Mouse (Mus musculus): ENCODE data around the gene Prss16. TPM values are rescaled to one million over a fixed set of nuclear protein-coding genes. Genes with fewer than 3 reads are reported as not detected.

The Prss16 gene
- polyA plus RNA-seq, 1 experiment from 2014 or later: 0.94 TPM

DNA sequence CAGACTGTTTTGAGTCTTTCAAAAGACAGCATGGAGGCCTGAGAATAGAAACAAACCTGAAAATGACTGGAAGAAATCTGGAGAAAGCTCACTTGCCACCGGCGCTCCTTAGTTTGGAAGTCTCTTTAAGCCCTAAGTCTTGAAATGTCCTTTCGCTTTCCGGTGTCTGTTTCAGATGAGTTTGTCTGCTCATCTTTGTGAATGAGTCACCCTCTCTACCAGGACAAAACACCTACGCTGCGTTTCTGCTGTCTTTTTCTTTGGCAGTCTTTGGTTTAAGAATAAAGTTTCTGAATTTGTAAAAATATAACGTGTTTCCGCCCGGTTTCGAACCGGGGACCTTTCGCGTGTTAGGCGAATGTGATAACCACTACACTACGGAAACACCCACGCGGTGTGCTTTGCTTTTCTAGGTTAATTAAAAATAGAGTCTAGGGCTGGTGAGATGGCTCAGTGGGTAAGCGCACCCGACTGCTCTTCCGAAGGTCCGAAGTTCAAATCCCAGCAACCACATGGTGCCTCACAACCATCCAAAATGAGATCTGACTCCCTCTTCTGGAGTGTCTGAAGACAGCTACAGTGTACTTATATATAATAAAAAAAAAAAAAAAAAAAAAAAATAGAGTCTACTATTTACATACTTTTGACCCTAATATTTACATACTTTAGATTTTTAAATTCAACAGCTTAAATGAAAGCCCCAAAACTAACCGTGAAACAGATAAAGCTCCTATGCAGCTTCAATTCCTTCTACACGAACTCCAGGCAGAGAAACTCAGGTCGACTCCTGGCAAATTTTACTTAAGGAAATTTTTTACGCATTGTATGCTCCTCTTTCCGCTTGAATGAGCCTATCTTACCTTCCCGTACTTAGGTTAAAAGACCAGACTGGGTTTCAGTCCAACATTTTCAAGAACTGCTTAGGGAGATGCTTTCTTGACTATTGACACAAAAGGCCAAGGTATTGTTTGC is 6.2 kb upstream of the Prss16 start:
- Histone ChIP-seq H3K4me3 (replicated peaks) (peak overlapping the region; percentile 7; the same call in 1 of the 2 replicates), H3K27ac (no peak overlapping the region), H3K9ac (no peak overlapping the region), H3K4me2 (peak overlapping the region; percentile 42), H3K4me1 (0 out of 2 replicates have a peak, but pooled peaks cover 7% of the 10 kb centered on the region), H3K27me3 (replicated peaks) (peaks cover 27% of the 10 kb centered on the region), H3K9me3 (no peaks in the 10 kb centered on the region), H3K36me3 (no peaks in the 10 kb centered on the region)
- 16% methylated on average over 27 of the region's 27 CpGs for WGBS
- ATAC-seq (ENCODE audit: insufficient read depth, low FRiP score, low read depth): peak; percentile 84

DNA sequence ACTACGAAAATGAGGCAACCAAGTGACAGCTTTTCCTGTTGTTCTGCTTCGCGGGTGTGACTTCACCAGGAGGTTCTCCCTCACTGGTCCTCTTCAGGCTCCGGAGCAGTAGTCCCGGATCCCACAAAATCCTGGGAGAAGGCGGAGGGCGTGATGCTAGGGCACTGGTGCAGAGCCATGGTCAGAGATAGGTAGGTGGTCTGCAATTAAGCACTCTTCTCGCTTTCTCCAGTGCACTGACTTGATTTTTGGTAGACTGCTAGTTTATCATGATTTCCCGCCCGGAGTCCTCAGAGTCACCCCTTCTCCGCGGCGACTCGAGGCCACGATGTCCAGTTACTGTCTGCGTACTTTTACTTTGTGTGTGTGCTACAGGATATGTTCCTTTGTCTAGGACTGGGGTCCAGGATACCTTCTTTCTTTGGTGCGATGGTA is 4.9 kb upstream of the Prss16 start:
- Histone ChIP-seq H3K9me3 (no peaks in the 10 kb centered on the region), H3K4me3 (replicated peaks) (peak overlapping the region; percentile 15; the same call in 1 of the 2 replicates), H3K27me3 (replicated peaks) (peaks cover 35% of the 10 kb centered on the region), H3K27ac (no peak overlapping the region), H3K4me2 (peak overlapping the region; percentile 42), H3K36me3 (no peaks in the 10 kb centered on the region), H3K9ac (no peak overlapping the region), H3K4me1 (0 out of 2 replicates have a peak, but pooled peaks cover 7% of the 10 kb centered on the region)
- WGBS: 14% methylated on average over 17 of the region's 17 CpGs
- ATAC-seq (ENCODE audit: insufficient read depth, low FRiP score, low read depth): no peak

DNA sequence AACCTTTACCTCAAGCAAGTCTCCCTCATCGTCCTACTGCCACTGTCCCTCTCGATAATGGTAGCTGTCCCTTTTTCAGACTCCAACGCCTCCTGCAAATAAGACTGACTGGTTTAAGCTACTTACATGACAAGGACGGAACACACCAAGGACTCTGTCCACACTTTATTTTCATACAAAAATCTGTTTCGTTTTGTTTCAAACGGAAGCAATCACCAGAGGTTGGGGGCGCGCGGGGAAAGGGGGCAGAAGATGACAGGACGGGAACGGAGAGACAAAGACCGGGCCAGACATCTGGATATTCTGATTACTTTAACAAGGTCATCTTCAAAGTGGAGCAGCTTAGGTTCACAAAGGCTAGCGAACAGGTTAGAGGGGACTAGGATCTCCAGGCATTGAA is 4.2 kb upstream of the Prss16 start:
- H3K36me3 ChIP-seq: no peaks in the 10 kb centered on the region
- H3K4me1 ChIP-seq: 0 out of 2 replicates have a peak, but pooled peaks cover 7% of the 10 kb centered on the region
- WGBS: 18% methylated on average over 13 of the region's 13 CpGs
- 0 out of 2 replicates have a peak overlapping the region, but pooled peaks have one; percentile 15 for H3K4me3 ChIP-seq (replicated peaks)
- peak overlapping the region; percentile 42; the same call in 1 of the 2 replicates for H3K4me2 ChIP-seq
- H3K9me3 ChIP-seq: no peaks in the 10 kb centered on the region
- ATAC-seq (ENCODE audit: insufficient read depth, low FRiP score, low read depth): no peak
- H3K27ac ChIP-seq: no peak overlapping the region
- H3K9ac ChIP-seq: no peak overlapping the region
- H3K27me3 ChIP-seq (replicated peaks): peaks cover 42% of the 10 kb centered on the region

DNA sequence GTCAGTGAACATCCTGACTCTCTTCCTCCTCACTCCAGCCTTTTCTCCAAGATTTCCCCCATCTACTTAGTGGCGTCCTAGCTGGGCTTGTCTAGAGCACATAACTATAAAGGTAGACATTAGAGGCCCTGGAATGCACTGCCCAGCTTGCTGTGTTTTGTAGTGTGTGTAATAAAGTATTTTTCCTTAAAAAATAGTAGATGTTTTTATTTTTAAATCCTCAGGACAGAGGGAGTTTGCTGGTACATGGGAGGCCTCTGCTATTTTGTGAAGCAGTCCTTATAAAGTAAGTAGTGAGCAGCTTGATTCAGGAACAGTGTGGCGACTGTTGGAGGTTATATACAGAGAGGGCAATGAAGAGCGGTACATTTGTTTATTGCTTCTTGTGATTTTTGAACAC is 835 bp downstream of the Prss16 start:
- Histone ChIP-seq H3K27ac (no peak overlapping the region), H3K4me2 (no peak overlapping the region), H3K9ac (no peak overlapping the region), H3K4me1 (peaks cover 9% of the 10 kb centered on the region), H3K9me3 (no peaks in the 10 kb centered on the region), H3K4me3 (replicated peaks) (no peak overlapping the region), H3K36me3 (no peaks in the 10 kb centered on the region), H3K27me3 (replicated peaks) (peaks cover 81% of the 10 kb centered on the region)
- ATAC-seq (ENCODE audit: insufficient read depth, low FRiP score, low read depth): no peak
- WGBS: 83% methylated on average over 3 of the region's 3 CpGs

- WGBS: 49% methylated on average over 7 of the region's 7 CpGs
- Histone ChIP-seq H3K27me3 (replicated peaks) (peaks cover 87% of the 10 kb centered on the region), H3K4me2 (no peak overlapping the region), H3K36me3 (no peaks in the 10 kb centered on the region), H3K9ac (no peak overlapping the region), H3K9me3 (no peaks in the 10 kb centered on the region), H3K27ac (no peak overlapping the region), H3K4me1 (peaks cover 9% of the 10 kb centered on the region), H3K4me3 (replicated peaks) (0 out of 2 replicates have a peak overlapping the region, but pooled peaks have one; percentile 1)
- no peak for ATAC-seq (ENCODE audit: insufficient read depth, low FRiP score, low read depth)
These were observed 1.7 kb downstream of the Prss16 start for GRCm38 (mm10) chr13:22007872-22008271.

DNA sequence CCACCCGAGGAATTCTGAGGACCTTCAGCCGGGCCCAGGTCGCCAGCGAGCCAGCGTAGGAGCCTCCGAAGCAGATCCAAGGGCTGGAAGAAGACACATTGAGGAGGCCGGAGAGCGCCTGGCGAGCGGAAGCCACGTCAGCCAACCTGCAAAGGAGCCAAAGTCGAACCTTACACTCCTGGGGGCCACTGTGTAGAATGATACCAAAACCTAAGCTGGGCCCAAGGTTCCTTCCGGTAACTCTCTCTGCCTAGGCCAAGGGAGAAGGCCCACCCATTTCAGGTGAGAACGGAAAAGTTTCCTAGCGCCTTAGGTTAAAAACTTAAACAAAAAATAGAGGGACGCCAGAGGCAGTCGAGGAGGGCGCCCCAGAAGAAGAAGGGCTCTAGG is 2.4 kb downstream of the Prss16 start:
- H3K36me3 ChIP-seq: no peaks in the 10 kb centered on the region

DNA sequence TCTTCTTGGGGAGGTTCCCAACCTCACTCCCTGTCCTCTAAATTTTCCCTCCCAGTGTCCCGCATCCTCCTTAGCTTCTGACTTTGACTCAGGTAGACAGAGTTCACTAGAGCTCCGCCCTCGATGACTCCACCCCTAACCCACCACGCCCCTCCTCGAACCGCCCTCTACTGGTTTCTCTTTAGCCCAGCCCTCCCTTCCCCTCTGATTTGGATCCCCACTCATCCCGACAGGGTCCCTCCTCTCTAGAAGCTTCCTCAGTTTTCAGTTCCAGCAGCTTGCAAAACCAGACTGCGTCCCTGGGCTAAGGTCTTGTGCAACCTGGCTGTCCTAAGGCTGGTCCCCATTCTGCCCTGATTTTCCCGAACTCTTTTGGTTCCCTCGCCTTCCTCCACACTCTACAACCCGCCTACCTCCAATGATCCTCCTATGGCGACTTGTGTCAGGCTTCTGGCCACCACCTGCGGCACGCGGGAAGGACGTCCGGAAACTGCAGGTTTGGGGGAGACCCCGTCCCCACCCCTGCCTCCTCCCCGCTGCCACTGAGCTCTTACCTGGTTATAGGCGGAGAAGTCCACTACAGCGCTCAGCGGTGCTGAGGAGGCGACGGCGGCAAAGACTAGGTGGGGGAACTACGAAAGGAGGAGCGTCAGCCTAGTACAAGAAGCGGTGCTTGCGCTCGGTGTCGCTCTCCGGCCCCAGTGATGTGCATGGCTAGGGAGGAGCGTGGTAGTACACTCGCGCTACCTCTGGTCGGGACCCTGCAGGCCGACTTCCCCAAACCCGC is 3.0 kb downstream of the Prss16 start:
- peak; percentile 94 for ATAC-seq (ENCODE audit: insufficient read depth, low FRiP score, low read depth)
- no peak overlapping the region for H3K27ac ChIP-seq
- peak overlapping the region; percentile 34; the same call in 1 of the 2 replicates for H3K9ac ChIP-seq
- peaks cover 9% of the 10 kb centered on the region for H3K4me1 ChIP-seq
- WGBS: under 1% methylated on average over 38 of the region's 38 CpGs
- H3K4me2 ChIP-seq: peak overlapping the region; percentile 96
- peaks cover 85% of the 10 kb centered on the region for H3K27me3 ChIP-seq (replicated peaks)
- H3K36me3 ChIP-seq: no peaks in the 10 kb centered on the region
- no peaks in the 10 kb centered on the region for H3K9me3 ChIP-seq
- H3K4me3 ChIP-seq (replicated peaks): peak overlapping the region; percentile 50

More for the DNA sequence above, 2.4 kb downstream of the Prss16 start:
- peak overlapping the region; percentile 50 for H3K4me3 ChIP-seq (replicated peaks)
- H3K27ac ChIP-seq: no peak overlapping the region
- peaks cover 9% of the 10 kb centered on the region for H3K4me1 ChIP-seq
- H3K9me3 ChIP-seq: no peaks in the 10 kb centered on the region
- ATAC-seq (ENCODE audit: insufficient read depth, low FRiP score, low read depth): no peak
- peaks cover 83% of the 10 kb centered on the region for H3K27me3 ChIP-seq (replicated peaks)
- no peak overlapping the region for H3K9ac ChIP-seq
- WGBS: 5% methylated on average over 18 of the region's 18 CpGs
- peak overlapping the region; percentile 96 for H3K4me2 ChIP-seq

GRCm38 (mm10) chr13:22005605-22006333 is 3.8 kb downstream of the Prss16 start:
- peak overlapping the region; percentile 50 for H3K4me3 ChIP-seq (replicated peaks)
- H3K36me3 ChIP-seq: no peaks in the 10 kb centered on the region
- H3K27me3 ChIP-seq (replicated peaks): peaks cover 88% of the 10 kb centered on the region
- peaks cover 9% of the 10 kb centered on the region for H3K4me1 ChIP-seq
- WGBS: under 1% methylated on average over 45 of the region's 45 CpGs
- no peak overlapping the region; the same call in 1 of the 2 replicates for H3K27ac ChIP-seq
- peak overlapping the region; percentile 96 for H3K4me2 ChIP-seq
- peak; percentile 87 for ATAC-seq (ENCODE audit: insufficient read depth, low FRiP score, low read depth)
- H3K9ac ChIP-seq: peak overlapping the region; percentile 23; the same call in 1 of the 2 replicates
- H3K9me3 ChIP-seq: no peaks in the 10 kb centered on the region

DNA sequence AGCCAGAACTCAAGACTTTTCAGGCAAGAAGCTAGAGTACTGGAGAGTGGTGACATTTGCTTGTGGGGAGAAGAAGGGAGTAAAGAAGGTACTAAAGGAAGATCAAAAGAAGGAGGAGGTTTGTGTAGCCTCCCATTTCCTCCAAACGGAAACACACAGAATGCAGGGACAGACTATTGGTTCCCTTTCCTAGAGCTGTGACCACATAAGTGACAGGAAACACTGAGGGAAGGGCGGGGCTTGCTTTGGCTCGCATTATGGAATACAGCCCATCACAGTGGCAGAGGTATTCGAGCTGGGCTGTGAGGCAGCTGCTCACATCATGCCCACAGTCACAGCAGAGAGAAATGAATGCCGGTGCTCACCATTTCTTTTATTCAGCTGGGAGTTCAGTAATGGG is 7.7 kb downstream of the Prss16 start:
- Histone ChIP-seq H3K4me1 (peaks cover 10% of the 10 kb centered on the region), H3K9ac (no peak overlapping the region), H3K9me3 (no peaks in the 10 kb centered on the region), H3K36me3 (no peaks in the 10 kb centered on the region), H3K4me2 (no peak overlapping the region), H3K27ac (no peak overlapping the region), H3K4me3 (replicated peaks) (no peak overlapping the region), H3K27me3 (replicated peaks) (peaks cover 91% of the 10 kb centered on the region)
- ATAC-seq (ENCODE audit: insufficient read depth, low FRiP score, low read depth): no peak
- WGBS: 23% methylated on average over 5 of the region's 5 CpGs

- no peak for ATAC-seq (ENCODE audit: insufficient read depth, low FRiP score, low read depth)
- Histone ChIP-seq H3K4me3 (replicated peaks) (no peak overlapping the region), H3K4me2 (no peak overlapping the region), H3K9me3 (no peaks in the 10 kb centered on the region), H3K9ac (no peak overlapping the region), H3K4me1 (peaks cover 6% of the 10 kb centered on the region; the same call in 1 of the 2 replicates), H3K27ac (no peak overlapping the region), H3K27me3 (replicated peaks) (peaks cover 91% of the 10 kb centered on the region), H3K36me3 (no peaks in the 10 kb centered on the region)
- 57% methylated on average over 2 of the region's 2 CpGs for WGBS
These were observed 8.2 kb downstream of the Prss16 start for GRCm38 (mm10) chr13:22001346-22001745.

- WGBS: 41% methylated on average over 4 of the region's 4 CpGs
- no peak for ATAC-seq (ENCODE audit: insufficient read depth, low FRiP score, low read depth)
These were observed 10.4 kb downstream of the Prss16 start for GRCm38 (mm10) chr13:21999147-21999546.

More at GRCm38 (mm10) chr13:21999147-21999546, 10.4 kb downstream of the Prss16 start:
- Histone ChIP-seq H3K4me2 (no peak overlapping the region), H3K9me3 (no peaks in the 10 kb centered on the region), H3K27ac (no peak overlapping the region), H3K4me3 (replicated peaks) (no peak overlapping the region), H3K27me3 (replicated peaks) (peaks cover 74% of the 10 kb centered on the region), H3K9ac (no peak overlapping the region), H3K36me3 (no peaks in the 10 kb centered on the region), H3K4me1 (peaks cover 12% of the 10 kb centered on the region; the same call in 1 of the 2 replicates)

Data from stomach, embryonic 15.5 days (tissue).